Mouse (Mus musculus) layer of hippocampus, adult 18-20 months (tissue): ENCODE measurements around the gene Loxl1. TPM values are rescaled to one million over a fixed set of nuclear protein-coding genes. Genes with fewer than 3 reads are reported as not detected.

Source experiments
- DNase-seq, 2 experiments: peaks; one replicate each; pipeline ENCODE4 v3.0.0; 2022; ENCODE audit warnings: low spot score in 2 of 2
- long read RNA-seq: library from polyadenylated mRNA; stranded (forward); transcript quantifications from one replicate; pipeline ENCODE4 v2.0.0, GENCODE M21; 2021
- total RNA-seq, 2 experiments: library from RNA; stranded (reverse); gene quantifications; 2 replicates each; pipeline ENCODE4 v1.2.3; 2021

The Loxl1 gene
- 1 to 10 TPM; 2.5 to 3.2 TPM for total RNA-seq
- long read RNA-seq, transcript Loxl1-201 (7 exons, 3,297 nt) = major isoform, 5 of 5 reads
- long read RNA-seq, partial matches to known transcripts = 0 of 5 reads
- long read RNA-seq, other reads (novel, unspliced or antisense) = 0 of 5 reads

- DNase-seq = peak in 1 of 2 experiments; percentile 44
Measured at GRCm38 (mm10) chr9:58312944-58313359, at the start of gene Loxl1. Gene Loxl1, minus strand, starts transcription at chr9:58313186.

DNA sequence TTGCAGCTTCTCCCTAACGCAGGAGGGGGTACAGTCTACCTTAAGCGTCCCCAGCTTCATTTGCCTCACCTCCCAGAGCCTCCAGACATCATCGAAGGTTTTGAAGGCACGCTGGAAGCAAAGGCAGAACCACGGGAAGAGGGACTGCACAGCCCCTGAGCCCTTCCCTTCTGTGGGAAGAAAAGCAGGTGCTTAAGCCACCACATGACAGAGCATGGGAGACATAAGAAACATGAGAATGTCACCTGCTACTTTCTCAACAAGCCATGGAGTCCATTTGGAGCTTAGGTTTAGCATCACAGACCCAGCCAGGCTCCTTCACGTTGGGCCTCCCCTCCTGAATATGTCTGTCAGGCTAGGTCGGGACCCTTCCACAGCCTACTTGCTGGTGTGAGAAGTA is 49.0 kb upstream of the Loxl1 start:
- DNase-seq = no peak

GRCm38 (mm10) chr9:58361373-58361772 is 48.4 kb upstream of the Loxl1 start:
- no peak for DNase-seq

GRCm38 (mm10) chr9:58355262-58356050 is 42.5 kb upstream of the Loxl1 start:
- DNase-seq = no peak

GRCm38 (mm10) chr9:58354701-58355100 is 41.7 kb upstream of the Loxl1 start:
- no peak for DNase-seq

DNA sequence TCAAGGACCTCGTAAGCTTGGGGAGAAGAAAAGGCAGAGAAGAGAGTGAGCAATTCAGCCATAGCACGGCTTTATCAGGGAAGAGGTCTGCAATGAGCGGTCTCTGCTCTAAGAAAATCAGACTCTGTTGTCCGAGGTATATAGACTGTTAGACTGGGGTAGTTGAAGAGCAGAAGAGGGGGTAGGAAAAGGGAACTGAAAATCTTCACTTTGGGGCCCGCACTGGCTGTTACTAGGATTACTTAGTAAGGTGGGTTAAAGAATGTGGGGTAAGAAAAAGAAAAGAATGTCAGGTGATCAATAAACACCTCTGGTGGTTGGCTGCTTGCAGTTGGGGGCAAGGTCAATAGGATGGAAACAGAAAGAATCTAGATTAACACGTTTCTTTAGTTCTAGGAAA is 40.2 kb upstream of the Loxl1 start:
- no peak for DNase-seq

GRCm38 (mm10) chr9:58347795-58348194 is 34.8 kb upstream of the Loxl1 start:
- DNase-seq = no peak

DNA sequence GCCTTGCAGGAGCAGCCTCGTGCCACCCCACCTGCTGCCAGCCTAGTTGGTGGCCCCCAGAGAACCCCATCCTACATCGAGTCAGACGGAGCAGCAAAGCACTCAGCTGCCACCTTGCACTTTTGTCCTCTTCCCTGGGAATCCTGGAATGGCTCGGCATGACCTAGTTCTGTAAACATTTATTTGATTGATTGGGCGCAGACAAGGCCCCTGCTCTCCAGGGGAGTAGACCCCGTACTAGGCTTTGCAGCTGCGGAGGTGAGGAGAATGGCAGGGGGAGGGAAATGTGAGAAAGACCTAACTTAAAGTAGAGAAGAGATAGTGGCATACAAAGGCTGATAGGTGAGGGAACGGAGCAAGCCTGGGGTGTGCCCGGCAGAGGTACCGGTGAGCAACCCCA is 33.5 kb upstream of the Loxl1 start:
- no peak for DNase-seq

- no peak for DNase-seq
Measured at GRCm38 (mm10) chr9:58345963-58346362, 33.0 kb upstream of the Loxl1 start.

- DNase-seq = no peak
Measured at GRCm38 (mm10) chr9:58341795-58342194, 28.8 kb upstream of the Loxl1 start.

DNA sequence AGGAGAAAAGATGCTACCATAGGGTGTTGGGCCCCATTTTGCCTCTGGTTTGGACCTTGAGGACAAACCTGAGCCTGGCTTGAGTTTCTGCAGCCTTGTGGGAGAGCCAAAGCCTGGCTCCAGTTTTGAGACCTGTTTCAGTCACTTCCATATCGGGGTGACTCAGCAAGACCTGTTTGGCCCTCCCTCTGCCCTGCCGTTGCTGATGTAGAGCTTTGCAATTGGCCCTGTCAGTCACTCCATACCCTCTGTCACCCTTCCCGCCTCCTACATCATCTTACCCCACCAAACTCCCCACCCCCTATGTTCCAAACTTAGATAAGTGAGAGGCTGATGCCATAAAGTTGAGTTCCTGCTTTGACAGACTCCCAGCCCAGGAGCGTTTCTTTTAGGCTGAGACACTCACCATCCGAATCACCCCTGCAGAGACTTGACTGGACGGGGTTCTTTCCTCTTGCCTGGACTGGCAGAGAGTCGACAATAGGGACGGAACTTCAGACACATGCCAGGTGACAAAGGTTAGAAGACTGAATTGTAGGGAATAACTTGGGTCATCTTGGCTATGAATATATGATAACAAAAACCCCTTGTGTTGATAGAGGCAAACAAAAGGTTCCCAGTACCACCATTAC is 23.8 kb upstream of the Loxl1 start:
- DNase-seq = no peak

DNA sequence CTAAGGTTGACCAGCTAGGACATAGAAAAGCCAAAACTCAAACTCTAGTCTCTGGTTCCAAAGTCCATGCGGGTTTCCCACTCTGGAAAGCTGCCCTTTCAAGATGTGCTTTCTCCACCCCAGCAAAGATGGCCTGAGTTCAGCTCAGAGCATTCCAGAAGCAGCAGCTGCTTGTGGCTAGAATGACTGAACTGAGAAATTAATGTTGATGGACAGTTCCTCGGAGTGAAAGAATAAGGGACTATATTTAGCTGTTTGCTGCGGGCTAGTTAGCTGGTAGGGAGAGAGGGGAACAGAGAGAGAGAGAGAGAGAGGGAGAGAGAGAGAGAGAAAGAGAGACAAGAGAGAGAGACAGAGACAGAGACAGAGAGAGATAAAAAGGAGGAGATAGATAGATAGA is 18.3 kb upstream of the Loxl1 start:
- DNase-seq = no peak

GRCm38 (mm10) chr9:58330293-58330692 is 17.3 kb upstream of the Loxl1 start:
- DNase-seq = peak; percentile 58 to 83

GRCm38 (mm10) chr9:58327382-58327781 is 14.4 kb upstream of the Loxl1 start:
- no peak for DNase-seq

DNA sequence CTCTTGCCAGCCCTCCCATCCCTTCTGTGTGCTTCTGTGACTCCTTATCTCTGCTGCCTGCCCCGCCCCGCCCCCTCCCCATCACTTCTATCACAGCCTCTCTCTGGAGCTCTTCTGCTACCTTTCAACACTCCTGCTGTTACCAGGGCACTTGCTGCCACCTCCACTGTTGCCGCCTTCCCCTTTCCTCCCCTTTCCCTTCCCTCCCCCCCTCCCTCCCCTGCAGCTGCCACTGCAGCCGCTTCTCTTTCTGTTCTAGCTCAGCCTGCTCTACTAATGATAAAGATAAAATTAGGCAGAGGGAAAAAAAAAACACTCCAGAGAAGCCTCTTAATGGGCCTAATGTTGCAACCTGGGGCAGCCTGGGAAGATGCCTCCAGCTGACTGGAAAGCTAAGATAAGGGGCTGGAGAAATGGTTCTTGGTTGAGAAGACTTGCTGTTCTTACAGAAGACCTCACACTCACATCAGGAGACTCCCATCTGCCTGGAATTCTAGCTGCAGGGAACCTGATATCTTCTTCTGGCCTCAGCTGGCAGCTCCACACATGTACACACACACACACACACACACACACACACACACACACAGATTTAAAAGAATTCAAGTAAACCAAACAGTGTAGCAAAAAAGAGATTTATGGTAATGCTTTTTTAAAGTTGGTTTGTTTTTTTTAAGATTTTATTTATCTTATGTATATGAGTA is 13.6 kb upstream of the Loxl1 start:
- no peak for DNase-seq

GRCm38 (mm10) chr9:58321681-58322080 is 8.7 kb upstream of the Loxl1 start:
- DNase-seq = no peak

- DNase-seq = no peak
Measured at GRCm38 (mm10) chr9:58318317-58318716, 5.3 kb upstream of the Loxl1 start.

DNA sequence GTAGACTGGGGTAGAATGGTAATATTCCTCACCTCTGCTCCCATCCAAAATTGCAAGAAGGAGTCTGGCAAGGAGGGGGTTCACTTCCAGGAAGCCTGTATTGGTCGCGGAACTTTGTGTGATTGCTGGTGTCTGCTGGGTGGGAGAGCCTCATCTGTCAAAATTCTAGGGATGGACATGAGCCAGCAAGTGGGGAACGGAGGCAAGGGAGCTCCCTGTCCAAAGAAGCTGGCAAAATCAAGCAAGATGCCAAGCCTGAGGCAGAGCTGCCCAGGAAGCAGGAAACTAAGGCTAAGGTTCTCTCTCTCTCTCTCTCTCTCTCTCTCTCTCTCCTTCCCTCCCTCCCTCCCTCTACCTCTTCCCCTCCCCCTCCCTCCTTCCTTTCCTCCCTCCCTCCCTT is 4.4 kb upstream of the Loxl1 start:
- DNase-seq = no peak

GRCm38 (mm10) chr9:58316784-58317183 is 3.8 kb upstream of the Loxl1 start:
- DNase-seq = no peak

GRCm38 (mm10) chr9:58315850-58316249 is 2.9 kb upstream of the Loxl1 start:
- DNase-seq = no peak

DNA sequence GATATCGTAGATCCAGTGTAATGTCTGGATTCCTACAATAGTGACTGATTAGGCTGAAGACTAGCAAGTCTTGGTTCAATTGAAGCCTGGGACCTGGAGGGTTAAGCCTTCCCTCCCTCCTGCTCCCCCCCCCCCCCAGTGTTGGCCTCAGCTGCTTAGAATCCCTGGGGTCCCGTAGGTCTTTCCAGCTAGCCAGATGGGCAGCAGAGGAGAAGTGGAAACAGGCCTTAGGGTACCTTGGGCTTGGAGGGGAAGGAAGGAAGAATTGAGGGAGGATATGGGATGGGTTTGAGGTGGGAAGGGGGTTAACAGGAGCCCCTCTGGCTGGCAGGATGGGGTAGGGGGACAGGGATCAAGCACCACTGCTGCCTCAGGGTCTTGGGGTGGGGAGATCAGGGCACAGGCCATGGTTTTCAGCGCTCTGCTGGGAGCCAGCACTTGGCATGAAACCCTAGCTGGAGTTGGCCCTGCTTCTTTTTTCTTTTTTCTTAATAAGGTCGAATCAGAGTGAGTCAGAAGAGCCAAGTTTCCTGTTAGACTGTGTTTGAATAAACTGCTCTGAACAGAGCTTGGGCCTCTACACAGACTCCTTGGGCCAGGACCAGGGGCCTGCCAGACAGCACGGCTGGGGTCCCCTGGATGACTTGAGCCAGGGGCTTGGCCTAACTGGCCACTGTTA is 1.8 kb upstream of the Loxl1 start:
- peak in 1 of 2 experiments; percentile 41 for DNase-seq
